Mouse (Mus musculus) heart, adult 2 months (tissue): ENCODE data around the gene Ppef2. TPM values are rescaled to one million over a fixed set of nuclear protein-coding genes. Genes with fewer than 3 reads are reported as not detected.

Experiments used
- DNase-seq, 2 experiments: peaks; one replicate each; pipeline ENCODE4 v3.0.0; 2021
- H3K27ac ChIP-seq: fragments of 200-600 bp; 2 replicates; pipeline ENCODE4 v1.8.1; 2022
- H3K27me3 ChIP-seq: fragments of 200-500 bp; 2 replicates; pipeline ENCODE4 v1.6.1; 2012; ENCODE audit warnings: mild to moderate bottlenecking, low read length, inconsistent platforms, mixed read lengths; ENCODE audit not compliant: control insufficient read depth, insufficient read depth
- H3K36me3 ChIP-seq: fragments of 200-500 bp; 2 replicates; pipeline ENCODE4 v1.6.1; 2012; ENCODE audit warnings: low read length, inconsistent platforms; ENCODE audit not compliant: control insufficient read depth, insufficient read depth
- H3K4me1 ChIP-seq: fragments of 200-500 bp; 2 replicates; pipeline ENCODE4 v1.6.1; 2011; ENCODE audit warnings: low read length; ENCODE audit not compliant: control insufficient read depth, insufficient read depth
- H3K4me3 ChIP-seq: fragments of 200-600 bp; 2 replicates; pipeline ENCODE4 v1.8.1; 2022
- H3K79me2 ChIP-seq: fragments of 200-500 bp; replicated peaks from 2 replicates; pipeline ENCODE4 v1.6.1; 2012; ENCODE audit warnings: mild to moderate bottlenecking, inconsistent platforms, low read length, moderate library complexity, mixed read lengths; ENCODE audit not compliant: control insufficient read depth, insufficient read depth
- H3K9ac ChIP-seq: fragments of 200-500 bp; 2 replicates; pipeline ENCODE4 v1.6.1; 2012; ENCODE audit warnings: low read depth, mild to moderate bottlenecking, control low read depth, inconsistent platforms, low read length, mixed read lengths
- CTCF ChIP-seq: fragments of 200-600 bp; IDR thresholded peaks from 2 replicates; pipeline ENCODE4 v1.8.1; 2022; ENCODE audit warnings: antibody characterized with exemption, mild to moderate bottlenecking, moderate library complexity
- EP300 ChIP-seq: fragments of 200-500 bp; IDR thresholded peaks from 2 replicates; pipeline ENCODE4 v1.6.1; 2011; ENCODE audit warnings: low read depth, low read length, control low read depth; ENCODE audit not compliant: insufficient read depth
- POLR2A ChIP-seq: fragments of 200-500 bp; IDR thresholded peaks from 2 replicates; pipeline ENCODE4 v1.6.1; 2011; ENCODE audit warnings: mild to moderate bottlenecking, low read depth, low read length, control low read depth; ENCODE audit not compliant: insufficient read depth
- WGBS: fragments of 180-500 bp; shearing (Covaris S2); methylation state at CpG from one replicate; pipeline ENCODE4 v1.1.7; 2018; 5-methylcytosine and 5-hydroxymethylcytosine counted together
- intact Hi-C: fragments of 180-260 bp; cut with DNase I; formaldehyde crosslinking; loops from one replicate; pipeline ENCODE4 v1.15.1; 2025
- polyA plus RNA-seq: library from polyadenylated mRNA; depleted of rRNA; stranded (reverse); fragments of >200 nt; gene quantifications from 2 replicates; pipeline ENCODE4 v1.2.3, GENCODE M21; 2012
- total RNA-seq, 2 experiments: library from RNA; stranded (reverse); gene quantifications; 2 replicates each; pipeline ENCODE4 v1.2.3; 2021

The Ppef2 gene
- total and polyA plus RNA-seq, 3 experiments, result 0.74 TPM; not detected in 2

DNA sequence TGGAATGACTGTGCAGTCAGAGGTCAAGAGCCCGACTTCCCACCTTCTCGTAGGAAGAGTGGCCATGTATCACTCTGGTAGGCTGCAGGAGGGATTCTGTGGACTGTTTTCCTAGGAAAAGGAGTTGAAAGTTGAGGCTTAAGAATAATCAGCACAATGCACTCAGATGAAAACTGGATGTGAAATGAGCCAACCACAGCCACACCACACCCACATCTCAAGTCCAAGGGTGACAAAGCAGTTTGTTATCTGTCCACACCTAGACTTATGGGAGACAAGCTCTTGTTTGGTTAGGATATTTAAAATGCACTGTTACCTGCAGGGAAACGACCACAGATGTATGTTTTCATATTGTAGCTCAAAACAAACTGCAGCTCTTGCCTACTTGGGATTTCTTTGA lies 27.0 kb upstream of the Ppef2 start:
- intact Hi-C loops, result no loop called here
- Histone ChIP-seq H3K79me2 (no peaks in the 10 kb centered on the region), H3K4me1 (peaks cover 5% of the 10 kb centered on the region), H3K4me3 (no peak overlapping the region), H3K9ac (no peak overlapping the region), H3K27me3 (no peaks in the 10 kb centered on the region), H3K27ac (no peak overlapping the region), H3K36me3 (peaks cover 2% of the 10 kb centered on the region)
- no peak for DNase-seq
- TF ChIP-seq POLR2A, result no peak
- no peak for TF ChIP-seq EP300
- TF ChIP-seq CTCF, result no peak
- WGBS, result 39% methylated on average over 3 of the region's 3 CpGs

DNA sequence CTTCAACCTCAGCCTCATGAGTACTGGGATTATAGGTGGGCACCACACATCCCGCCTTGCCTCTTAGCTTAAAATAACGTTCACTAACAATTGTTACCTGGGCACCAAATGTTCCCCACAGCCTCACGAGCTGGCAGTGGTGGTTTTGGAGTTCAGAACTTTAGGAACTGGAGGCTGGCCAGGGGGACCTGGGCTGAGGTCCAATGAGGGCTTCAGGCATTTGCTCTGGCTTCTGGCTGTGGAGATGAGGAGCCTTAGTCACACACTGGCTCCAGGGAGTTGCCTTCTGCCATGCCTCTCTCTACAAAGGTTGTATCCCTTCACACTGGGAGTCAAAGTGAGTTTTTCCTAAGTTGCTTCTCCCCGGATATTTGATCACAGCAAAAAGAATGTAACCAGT lies 26.5 kb upstream of the Ppef2 start:
- no peak overlapping the region for H3K9ac ChIP-seq
- H3K27me3 ChIP-seq, result no peaks in the 10 kb centered on the region
- WGBS, result 49% methylated on average over 4 of the region's 4 CpGs
- intact Hi-C loops, result no loop called here
- no peaks in the 10 kb centered on the region for H3K79me2 ChIP-seq
- no peak for TF ChIP-seq POLR2A
- no peak for TF ChIP-seq CTCF
- TF ChIP-seq EP300, result no peak
- peaks cover 2% of the 10 kb centered on the region for H3K36me3 ChIP-seq
- H3K4me3 ChIP-seq, result no peak overlapping the region
- peaks cover 5% of the 10 kb centered on the region for H3K4me1 ChIP-seq
- no peak overlapping the region for H3K27ac ChIP-seq
- DNase-seq, result peak; percentile 47 to 56

DNA sequence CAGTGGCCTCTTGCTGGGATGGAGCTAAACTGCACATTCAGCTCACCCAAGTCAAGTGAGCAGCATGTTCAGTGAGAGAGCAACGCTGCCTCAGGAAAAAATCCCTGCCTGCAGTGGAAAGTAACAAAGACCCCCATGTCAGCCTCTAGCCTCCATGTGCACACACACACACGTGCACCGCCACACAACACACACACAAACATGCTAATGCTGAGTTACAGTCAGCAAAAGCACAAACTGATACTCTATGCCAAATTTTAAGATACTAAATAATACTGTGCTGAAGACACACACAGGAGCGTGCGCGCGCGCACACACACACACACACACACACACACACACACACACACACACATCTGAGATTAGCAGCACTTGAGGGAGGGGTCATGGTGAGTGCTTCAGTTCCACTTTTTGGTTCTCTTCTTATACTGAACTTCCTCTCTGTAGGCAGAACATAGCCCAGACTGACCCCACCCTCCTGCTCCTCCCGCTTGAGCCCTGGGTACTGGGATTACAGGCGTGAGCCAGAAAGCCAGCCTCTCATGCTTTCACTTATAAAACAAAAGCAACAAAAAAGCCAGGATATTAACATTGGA lies 23.0 kb upstream of the Ppef2 start:
- Histone ChIP-seq H3K4me3 (no peak overlapping the region), H3K27me3 (no peaks in the 10 kb centered on the region), H3K9ac (no peak overlapping the region), H3K27ac (no peak overlapping the region), H3K4me1 (peaks cover 5% of the 10 kb centered on the region), H3K79me2 (no peaks in the 10 kb centered on the region), H3K36me3 (peaks cover 2% of the 10 kb centered on the region)
- TF ChIP-seq POLR2A (no peak), EP300 (no peak), CTCF (no peak)
- WGBS, result 78% methylated on average over 10 of the region's 10 CpGs
- peak in 1 of 2 experiments; percentile 51 for DNase-seq
- intact Hi-C loops, result loop anchor here (2.0 kb wide), 1 partner anchor 30 kb away; no protein-coding TSS in a partner anchor

DNA sequence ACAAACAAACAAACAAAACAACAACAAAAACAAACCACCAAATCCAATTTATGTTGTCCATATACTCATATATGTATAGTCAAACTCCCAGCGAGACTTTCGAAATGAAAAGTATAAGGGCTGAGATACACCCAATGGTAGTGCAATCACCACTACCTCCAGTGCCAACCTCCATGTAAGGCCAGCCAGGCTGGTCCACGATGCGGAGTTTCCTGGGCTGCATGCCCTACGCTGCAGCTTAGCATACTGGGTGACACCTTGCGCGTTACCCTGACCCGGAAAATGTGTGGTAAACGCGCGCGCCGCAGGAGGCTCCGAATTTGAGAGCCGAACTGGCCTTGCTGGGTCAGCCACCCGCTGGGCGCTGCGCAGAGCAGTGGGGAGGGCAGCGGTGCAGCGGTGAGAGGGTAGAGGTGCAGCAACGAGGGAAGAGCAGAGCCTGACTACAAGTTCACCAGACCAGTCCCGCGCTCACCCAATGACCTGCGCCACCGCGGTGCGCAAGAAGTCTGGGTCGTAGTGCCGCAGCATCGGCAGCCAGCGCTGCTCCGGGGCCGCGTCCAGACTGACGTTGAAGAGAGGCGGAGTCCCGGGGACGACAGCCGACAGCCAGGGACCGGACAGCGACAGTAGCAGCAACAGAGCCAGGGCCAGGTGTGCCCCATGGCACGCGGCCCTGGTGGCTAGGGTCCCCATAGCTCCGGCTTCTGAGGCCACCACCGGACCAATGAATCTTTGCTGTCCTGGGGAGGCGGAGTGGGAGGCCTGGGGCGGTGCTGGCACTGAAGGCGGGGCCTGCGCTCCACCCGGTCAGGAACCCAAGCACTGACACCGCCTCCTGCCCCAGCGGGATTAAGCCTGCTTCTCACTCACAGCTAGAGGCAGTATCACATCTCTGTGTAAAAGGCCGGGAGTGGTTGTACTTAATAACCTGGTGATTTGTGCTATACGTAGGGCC lies 21.6 kb upstream of the Ppef2 start, which contains the start of gene Naaa:
TSS of gene Naaa (minus strand) at position 734 of the 958 bp plus-strand sequence.
- peak; percentile 89 to 95 for DNase-seq
- Histone ChIP-seq H3K27me3 (no peaks in the 10 kb centered on the region), H3K27ac (peak within 1 kb of the TSS; percentile 87), H3K4me3 (peak within 1 kb of the TSS; percentile 78), H3K9ac (peak within 1 kb of the TSS; percentile 78), H3K4me1 (no peaks in the 10 kb centered on the region; the same call in 1 of the 2 replicates), H3K79me2 (no peaks in the 10 kb centered on the region), H3K36me3 (no peaks in the 10 kb centered on the region)
- 3% methylated on average over 54 of the region's 54 CpGs for WGBS
- intact Hi-C loops, result loop anchor here (2.0 kb wide), 1 partner anchor 31 kb away; no protein-coding TSS in a partner anchor
- TF ChIP-seq CTCF, result peak; percentile 72
- 0 out of 2 replicates have a peak, but pooled peaks have one; percentile 45 for TF ChIP-seq EP300
- TF ChIP-seq POLR2A, result peak; percentile 84

DNA sequence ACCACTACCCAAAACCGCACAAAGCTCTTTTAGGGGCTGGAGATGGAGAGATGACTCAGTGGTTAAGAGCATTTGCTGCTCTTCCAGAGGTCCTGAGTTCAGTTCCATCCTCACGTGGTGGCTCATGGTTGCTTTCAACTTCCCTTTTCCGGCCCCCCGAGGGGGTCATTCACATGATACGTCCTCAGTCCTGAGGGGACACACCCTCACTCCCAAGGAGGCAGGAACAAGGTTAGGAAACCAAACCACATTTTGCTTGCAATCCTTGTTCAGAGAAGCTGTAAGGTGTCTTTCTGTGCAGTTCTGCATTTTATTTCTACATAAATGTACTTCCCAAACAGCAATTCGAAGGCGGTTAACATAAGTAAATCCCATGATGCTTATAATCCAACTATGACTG lies 14.4 kb upstream of the Ppef2 start:
- H3K79me2 ChIP-seq, result no peaks in the 10 kb centered on the region
- WGBS, result 86% methylated on average over 7 of the region's 7 CpGs
- intact Hi-C loops, result no loop called here
- H3K27me3 ChIP-seq, result no peaks in the 10 kb centered on the region
- no peak overlapping the region for H3K27ac ChIP-seq
- no peak overlapping the region for H3K4me3 ChIP-seq
- H3K36me3 ChIP-seq, result no peaks in the 10 kb centered on the region
- DNase-seq, result no peak
- TF ChIP-seq EP300 (no peak), CTCF (no peak), POLR2A (no peak)
- no peaks in the 10 kb centered on the region for H3K4me1 ChIP-seq
- no peak overlapping the region for H3K9ac ChIP-seq

DNA sequence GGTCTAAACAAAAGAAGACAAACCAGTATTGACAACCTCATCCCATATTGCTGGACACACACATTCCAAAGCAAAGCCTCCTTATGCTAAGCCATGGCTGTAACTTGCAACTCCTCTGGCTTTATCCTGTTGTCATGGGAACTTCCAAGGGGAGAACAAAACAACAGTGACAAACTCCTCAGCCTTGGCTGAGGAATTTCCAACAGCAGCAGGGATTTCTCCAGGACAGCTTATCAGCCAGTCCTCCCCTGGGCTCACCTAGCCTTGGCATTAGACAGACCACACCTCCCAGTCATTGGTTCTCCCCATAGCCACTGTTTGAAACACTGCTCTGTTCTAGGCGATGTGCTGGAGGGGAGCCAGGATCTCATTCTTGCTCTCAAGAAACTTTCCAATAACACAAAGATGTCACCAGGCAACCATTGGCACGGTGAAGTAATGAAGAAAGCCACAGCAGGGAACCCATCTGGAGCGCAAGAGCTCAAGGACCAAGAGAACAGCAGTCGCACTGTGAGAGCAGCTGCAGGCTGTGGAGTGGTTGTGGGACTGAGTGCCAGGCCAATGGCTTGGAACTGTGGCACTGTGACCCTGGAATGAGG lies 7.8 kb upstream of the Ppef2 start:
- TF ChIP-seq CTCF (no peak), EP300 (0 out of 2 replicates have a peak, but pooled peaks have one; percentile 36), POLR2A (no peak)
- no peaks in the 10 kb centered on the region for H3K79me2 ChIP-seq
- no peaks in the 10 kb centered on the region for H3K36me3 ChIP-seq
- no peak overlapping the region for H3K4me3 ChIP-seq
- no peak overlapping the region for H3K27ac ChIP-seq
- WGBS, result 13% methylated on average over 4 of the region's 4 CpGs
- no peaks in the 10 kb centered on the region for H3K27me3 ChIP-seq
- intact Hi-C loops, result no loop called here
- DNase-seq, result peak; percentile 50 to 70
- H3K4me1 ChIP-seq, result peaks cover 2% of the 10 kb centered on the region
- no peak overlapping the region for H3K9ac ChIP-seq
